Mouse (Mus musculus) lung, postnatal 25 days (tissue): Measurements from ENCODE around the gene Zfp385b.

Experiments
- DNase-seq: peaks from one replicate; pipeline ENCODE4 v3.0.0; 2022; ENCODE audit warnings: low spot score

The Zfp385b gene

DNA sequence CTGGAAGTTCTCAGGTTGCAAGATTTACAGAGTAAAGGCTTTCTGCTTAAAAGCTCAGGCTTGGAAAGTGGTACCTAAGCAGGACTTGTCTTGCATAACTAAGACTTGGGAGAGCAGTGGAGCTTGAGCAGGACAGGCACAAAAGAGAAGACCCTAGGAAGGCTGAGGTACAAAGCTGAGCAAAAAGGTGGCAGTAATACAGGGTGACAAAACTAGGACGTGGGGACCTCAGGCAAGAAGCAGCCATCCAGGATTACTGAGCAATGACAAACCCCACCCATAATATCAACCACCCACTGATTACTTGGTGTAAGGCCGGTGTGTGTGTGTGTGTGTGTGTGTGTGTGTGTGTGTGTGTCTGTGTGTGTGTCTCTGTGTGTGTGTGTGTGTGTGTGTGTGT is 114.0 kb downstream of the Zfp385b start:
- DNase-seq, result no peak

DNA sequence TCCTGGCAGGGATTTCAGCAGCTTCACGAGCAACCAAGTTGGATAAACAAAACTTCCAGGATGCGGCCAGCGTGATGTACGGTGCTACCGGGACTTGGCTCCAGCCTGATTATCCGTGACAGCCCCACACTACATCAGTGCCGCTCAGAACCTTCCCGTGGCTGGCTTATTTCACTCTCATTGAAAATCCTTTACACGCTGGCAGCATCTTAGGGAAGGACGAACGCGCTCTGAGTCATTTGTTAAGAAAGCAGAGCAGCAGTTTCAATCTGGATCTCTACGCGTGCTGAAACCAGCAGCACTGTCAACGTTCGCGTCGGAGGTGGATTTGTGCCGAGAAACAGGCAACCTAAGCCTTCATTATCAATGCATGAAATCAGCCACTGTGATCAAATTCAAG is 116.4 kb downstream of the Zfp385b start:
- no peak for DNase-seq

DNA sequence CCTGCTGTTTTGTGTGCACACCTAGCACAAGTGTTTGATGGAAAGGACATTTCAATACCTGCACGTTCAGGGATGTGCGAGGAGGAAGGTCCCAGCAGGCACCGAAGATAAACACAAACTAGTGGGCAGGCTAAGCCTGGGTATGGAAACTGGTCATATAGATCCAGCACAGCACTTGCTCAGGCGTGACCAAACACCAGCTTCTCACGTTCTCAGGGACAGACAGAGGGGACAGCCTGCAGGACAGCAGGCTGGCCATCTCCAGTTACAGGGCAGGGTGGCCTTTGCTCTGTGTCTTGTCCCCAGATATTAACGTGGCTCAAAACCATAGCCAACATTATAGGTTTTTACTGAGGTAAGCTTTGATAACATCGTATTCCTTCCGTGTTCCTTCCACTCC is 128.3 kb downstream of the Zfp385b start:
- DNase-seq, result no peak

DNA sequence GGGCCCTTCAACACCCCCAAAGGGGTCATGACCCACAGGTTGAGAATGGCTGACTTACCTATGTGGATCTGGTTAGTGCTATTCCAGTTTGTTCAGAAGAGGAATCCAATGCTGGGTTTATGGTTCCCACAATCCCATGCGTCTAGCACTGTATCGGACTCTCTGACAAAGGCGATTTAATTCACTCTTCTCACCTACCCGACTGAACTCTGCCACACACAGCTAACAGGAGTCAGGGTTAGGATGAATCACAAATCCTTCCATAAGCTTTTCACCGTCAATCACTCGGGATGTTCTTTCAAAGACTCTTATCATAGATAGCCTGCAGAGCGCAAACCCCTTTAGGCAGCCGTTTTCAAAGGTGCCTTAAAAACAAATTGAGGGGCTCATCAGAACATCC is 129.1 kb downstream of the Zfp385b start:
- DNase-seq, result no peak

DNA sequence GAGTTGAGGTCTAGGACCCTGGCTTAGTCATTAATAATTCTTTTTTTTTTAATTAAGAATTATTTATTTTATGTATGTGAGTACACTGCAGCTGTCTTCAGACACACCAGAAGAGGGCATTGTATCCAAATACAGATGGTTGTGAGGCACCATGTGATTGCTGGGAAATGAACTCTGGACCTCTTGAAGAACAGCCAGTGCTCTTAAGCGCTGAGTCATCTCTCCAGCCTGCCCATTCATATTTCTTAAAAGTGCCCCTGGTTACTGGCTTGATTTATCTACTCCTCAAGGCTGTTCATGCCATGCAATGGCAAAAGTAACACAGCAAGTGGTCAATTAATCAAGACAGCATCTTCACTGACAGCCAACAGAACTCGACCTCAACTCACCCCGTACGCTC is 130.8 kb downstream of the Zfp385b start:
- DNase-seq, result no peak

DNA sequence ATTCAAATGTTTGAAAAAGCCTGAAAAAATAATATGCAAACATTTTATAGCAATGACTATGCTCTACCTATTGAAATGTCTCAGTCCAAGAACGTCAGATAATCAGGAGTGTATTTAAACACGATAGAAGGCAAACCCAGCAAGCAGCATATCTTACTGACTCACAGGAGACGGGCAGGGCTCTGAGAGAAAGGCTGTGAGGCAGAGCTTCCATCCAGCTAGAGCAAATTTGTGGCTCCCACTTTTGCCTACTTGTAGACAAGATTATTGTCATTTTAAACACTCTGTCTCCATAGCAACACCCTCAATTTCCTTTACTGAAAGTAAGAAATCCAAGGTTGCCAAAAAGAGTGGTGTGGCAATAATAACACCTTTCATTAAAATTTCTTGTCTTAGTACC is 135.4 kb downstream of the Zfp385b start:
- DNase-seq, result no peak

DNA sequence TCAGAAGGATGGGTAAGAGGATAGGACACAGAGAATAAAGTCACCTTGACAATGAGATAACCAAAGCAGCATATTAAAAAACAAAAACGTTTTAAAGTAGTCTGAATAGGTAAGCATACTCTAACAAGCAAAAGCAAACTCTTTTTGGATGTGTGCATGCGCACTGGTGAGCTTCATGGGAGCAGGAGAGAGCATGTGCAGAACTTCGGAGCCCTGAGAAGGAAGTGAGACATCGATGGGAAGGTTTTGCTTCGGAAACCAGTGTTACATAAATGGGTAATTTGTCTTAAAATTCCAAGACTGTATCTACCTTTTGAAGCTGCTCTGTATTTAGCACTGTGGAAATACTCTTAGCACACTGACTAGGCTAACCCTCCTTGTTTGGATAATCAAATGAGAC is 137.2 kb downstream of the Zfp385b start:
- no peak for DNase-seq

DNA sequence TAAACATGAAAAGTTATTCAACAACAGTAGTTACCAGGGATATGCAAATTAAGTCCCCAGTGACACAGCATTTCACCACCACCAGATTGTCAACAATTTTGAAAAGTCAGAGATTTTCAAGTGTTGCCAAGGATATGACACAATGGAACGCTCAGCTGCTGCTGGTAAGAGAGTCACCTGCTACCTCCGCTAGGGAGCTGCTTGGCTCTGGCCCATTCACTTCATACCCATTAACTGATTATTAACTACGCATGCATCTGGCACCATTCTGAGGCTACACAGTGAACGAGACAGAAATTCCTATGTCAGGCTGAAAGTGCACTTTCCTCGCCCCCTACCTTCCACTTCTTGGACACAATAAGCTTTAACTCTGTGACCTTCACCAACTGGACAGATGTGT is 137.7 kb downstream of the Zfp385b start:
- DNase-seq, result peak; percentile 8

DNA sequence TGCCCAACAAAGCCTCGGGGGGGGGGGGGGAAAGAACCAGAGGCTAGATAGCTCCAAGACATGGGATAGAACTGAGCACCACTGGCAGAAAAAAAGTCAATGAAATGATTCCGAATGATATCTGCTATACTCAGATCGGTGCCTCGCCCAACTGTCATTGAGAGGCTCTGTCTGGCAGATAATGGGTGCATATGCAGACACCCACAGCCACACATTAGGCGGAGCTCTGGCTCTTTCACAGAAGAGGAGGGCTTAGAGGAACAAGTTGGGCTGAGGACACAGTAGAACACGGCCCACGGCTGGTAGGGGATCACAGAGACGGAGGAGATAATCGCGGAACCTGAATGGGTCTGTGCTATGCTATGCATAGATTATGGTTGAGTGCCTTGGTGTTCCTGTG is 145.7 kb downstream of the Zfp385b start:
- DNase-seq, result no peak

DNA sequence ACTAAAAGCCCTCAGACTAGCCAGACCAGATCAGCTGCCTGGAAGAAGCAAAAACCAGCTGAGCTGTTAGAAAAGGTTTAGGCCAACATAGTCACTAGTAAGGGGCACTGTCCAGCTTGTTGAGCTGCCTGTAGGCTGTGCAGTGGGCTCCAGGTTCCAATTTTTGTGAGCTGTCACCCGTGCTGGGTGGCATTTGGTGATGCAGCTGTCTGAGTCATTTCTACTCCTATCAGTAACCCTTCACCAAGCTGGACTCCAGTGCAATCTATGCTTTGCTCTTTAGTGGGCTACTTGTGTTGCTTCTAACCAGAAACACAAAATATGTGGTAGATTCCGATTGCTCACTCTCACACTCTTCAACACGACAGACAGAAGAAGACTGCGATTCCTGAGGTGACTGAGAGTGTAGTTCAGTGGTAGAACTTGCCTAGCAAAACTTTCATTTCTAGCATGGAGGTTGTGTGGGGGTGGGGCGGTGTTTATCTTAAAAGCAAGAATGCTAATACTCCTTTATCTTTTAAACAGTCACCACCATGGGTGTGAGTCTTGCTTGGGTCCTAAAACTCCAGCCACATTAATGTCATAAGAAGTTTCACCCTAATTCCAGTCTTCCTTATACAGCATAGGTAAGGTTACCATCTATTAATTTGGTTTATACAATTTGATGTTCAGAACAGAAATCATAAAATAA is 147.1 kb downstream of the Zfp385b start:
- DNase-seq, result no peak

DNA sequence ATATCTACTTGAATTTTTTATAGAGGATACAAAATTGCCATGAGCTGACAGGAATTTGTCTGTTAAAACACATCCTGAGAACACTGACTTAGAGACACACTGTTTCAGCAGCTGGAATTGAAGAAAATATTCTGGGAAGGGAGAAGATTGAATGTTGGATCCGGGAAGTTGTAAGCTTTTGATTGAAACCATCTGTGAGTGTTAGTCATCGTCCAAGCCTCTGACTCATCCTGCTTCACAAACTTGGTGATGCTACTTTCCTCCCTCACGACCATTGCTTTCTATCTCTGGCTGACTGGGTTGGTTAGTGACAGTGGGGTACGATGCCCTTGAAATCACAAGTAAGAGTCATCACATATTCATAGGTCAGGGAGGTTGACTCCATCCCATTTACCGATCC is 157.3 kb downstream of the Zfp385b start:
- peak; percentile 1 for DNase-seq

DNA sequence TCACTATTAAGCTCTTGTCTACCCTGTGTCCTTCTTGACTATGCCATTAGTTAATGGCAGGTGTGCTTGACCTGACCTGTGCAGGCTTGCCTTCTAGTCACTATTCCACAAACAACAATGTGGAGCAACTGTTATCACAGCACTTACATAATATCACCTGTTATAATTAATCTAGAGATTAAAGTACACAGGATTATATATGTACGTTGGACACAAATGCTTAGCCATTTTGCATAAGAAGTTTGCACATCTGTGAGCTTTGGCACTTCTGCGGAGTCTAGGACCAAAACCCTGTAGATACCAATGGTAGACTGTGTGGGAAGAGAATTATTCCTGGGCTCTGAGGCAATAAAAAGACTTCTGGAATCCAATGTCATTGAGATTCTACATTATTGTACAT is 165.8 kb downstream of the Zfp385b start:
- DNase-seq, result no peak

DNA sequence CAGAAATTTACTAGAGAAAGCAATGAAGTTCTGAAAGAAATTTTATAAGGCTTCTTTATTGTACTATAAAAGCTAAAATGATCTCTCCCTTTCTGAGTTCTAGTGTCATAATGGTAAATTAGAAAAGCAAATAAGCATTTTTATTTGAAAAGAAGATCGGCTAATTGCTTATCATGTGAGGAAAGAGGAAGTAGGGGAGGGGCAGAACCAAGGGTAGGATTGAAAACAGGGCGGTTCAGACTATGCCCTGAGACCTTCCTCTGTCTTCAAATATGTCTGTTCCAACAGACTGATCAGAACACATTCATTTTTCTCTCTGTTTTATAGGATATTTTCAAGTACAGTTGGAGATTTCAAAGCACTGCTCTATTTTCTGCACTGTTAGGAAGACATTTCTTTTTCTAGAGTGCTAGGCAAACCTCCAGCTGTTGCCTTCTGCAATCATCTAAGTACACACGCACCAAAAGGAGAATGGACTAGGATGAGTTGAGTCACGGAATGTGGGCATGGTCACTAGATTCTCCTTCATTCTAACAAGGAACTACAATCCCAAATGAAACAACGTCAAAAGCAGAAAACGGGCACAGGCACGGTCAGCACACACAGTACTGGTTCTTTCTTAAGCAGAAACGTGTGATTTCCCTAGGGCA is 177.8 kb downstream of the Zfp385b start:
- DNase-seq, result no peak

DNA sequence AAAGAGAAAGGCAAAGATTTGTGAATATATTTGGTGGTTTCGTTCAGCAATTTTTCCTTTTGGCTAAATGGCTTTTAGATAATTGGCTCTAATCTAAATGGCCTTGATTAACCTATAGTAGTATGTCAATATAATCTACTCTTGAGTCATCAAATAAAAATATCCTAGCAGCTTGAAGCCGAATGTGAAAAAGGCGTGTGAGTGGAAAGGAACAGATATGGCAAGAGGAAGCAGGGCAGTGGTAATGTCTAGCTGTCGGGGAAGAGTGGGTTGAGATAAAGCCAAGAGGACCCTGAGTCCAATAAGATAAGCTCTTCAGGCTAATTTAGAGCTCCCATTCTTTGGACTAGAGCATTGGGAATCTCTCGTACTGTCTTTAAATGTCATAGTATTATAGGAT is 179.4 kb downstream of the Zfp385b start:
- no peak for DNase-seq

DNA sequence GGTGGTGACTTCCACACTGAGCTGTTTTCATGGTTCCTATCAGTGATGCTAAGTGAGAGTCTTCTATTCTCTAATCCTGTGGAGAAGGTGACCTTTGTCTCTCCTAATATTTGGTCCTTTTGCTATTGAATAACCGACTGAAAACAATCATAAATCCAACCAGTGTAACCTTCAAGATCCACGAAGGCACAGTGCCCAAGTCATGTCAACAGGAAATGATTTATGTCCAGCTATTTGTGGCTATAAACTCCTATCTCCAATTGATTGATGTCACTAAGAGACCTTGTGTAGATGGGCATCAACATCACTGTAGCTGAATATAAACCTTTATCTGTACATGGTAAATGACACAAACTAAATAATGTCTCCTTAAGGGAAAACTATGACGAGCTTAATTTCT is 187.8 kb downstream of the Zfp385b start:
- no peak for DNase-seq

DNA sequence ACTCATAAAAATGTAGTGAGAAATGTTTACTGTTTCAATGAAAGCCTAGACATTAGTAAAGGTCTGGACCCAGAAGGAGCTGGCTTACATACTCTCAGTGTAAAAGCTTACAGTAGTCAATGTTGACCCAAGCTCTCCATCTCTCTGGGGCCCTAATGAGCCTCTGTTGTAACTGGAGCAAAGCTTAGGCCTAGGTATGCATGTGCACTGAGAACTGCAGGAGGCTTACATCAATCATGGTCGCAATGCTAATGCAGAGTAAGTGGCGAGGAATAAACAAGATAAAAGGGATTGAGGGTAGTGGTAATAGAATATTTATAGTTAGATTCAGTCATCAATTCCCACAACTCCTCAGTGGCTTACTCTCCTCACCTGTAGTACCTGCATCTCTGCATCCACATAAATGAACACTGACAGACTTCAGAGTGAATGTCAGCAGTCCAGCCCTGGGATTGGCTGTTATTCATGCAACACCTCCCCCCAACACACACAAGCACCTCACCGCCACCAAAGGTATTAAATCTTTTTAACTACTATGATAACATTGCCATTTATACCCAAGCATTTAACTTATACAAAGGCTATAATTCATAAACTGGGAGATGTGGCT is 191.7 kb downstream of the Zfp385b start:
- no peak for DNase-seq

DNA sequence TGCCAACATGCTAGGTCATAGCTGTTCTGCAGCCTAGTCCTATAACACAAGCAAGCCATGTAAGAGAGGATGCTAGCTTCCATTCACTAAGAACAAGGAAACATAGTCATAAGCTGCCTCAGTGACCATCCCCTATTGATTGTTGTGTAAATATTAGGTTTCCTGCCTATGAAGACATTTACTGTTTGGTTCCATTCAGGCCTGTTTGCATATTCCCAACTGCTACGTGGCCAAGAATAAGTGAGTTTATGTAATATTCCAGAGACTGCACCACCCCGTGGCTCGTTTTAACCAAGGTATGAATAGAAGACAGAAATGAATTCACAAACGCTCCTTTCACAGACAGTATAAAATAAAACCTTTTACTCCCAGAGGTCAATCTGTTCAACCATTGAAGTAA is 200.8 kb downstream of the Zfp385b start:
- DNase-seq, result no peak

DNA sequence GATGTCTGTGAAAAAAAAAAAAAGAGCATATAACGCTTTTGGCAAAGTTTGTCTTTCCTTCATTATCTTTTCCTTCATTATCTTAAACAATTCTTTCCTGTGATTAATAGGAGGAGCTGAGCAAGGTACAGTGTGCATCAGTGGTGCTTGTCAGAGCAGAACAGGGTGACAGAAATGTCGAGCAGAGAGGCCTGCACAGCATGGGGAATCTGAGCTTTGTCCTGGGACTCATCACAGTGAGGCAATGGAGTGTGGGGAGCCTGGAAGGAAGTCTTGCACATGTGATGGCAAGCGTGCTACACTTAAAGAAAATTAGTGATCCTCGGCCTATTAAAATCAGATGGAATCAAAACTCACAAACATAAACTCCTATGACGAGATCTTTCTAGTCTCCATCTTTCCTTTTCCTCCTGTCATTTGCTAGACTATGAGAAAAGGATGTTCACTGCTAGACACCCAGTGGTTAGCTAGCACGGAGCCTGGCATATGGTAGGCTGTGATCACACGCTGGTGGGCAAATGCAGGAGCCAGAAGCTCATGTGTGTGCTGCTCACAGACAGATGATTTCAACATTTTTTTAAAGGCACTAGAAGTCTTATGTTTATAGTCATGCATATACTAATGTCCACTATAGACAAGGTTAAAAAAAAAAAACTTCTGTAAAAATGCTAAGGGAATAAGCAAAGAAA is 209.0 kb downstream of the Zfp385b start:
- DNase-seq, result no peak

DNA sequence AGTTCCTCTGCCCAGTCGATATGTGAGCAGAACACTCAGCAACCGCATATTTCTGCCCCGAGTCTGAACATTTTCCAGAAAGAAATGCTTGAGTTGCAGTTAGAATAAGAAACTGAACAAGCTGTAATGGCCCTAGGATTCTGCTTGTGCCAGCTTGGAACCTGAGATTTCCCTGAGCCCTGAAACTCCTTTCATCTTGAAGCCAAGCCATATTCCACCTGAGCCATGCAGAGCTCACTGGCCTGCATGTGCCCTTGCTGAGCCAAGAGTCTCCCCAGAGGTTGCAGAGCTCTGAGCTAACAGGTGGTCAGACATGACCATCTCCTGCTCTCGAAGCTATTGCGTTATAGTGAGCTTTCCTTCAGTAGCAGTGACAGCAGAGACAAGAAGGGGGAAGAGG is 210.0 kb downstream of the Zfp385b start:
- DNase-seq, result no peak

DNA sequence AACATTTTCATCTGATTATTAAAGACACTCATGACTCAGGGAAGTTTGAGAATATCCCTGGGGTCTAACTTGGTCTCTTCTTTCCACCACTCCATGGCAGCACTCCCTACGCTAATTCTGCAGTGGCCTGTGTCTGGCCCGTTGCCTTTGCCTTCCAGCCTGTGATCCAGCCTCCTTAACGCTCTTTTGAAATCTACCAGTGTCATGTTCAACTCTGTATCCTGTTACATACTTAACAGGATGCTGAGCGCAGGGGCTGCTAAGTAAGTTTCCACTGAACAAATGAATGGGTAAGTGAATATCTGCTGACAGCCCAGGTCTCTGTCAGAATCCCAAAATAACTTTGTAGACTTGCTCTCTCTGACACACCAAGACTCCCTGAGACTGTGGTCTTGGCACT is 210.8 kb downstream of the Zfp385b start:
- DNase-seq, result no peak

DNA sequence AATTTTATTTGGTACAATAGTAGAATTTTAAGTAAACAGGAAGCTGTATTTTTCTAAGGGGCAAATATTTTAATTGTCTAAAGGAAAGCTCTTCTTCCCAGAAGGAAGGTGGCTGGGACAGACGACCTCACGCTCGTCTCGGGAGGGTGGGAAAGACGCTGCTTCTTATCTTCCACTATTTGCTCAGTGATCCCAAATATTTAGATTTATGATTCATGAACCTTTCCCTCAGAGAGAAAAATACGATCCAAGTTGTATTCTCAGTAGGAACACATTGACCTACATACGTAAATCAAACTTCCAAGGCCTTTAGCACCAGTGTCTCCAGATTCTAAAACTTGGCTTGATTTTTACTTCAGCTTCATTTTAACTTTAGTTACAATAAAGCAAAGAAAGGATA is 226.0 kb downstream of the Zfp385b start:
- DNase-seq, result no peak

DNA sequence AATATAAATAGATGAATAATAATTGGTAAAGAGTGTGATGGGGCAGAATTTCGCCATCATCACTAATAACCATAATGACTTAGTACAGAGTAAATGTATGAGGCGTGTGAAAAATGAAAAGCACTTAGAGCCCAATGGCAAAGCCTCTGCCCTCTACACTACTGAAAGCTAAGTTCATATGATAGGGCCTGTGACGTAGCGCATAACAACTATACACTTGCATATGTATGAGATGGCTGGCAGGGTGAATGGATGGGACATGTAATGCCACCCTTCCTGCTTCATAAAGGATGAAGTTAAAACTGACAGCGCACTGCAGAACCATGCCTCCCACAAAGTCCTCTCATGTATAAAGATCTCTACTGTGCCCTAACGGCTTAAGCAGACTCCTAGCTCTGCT is 226.9 kb downstream of the Zfp385b start:
- DNase-seq, result no peak

DNA sequence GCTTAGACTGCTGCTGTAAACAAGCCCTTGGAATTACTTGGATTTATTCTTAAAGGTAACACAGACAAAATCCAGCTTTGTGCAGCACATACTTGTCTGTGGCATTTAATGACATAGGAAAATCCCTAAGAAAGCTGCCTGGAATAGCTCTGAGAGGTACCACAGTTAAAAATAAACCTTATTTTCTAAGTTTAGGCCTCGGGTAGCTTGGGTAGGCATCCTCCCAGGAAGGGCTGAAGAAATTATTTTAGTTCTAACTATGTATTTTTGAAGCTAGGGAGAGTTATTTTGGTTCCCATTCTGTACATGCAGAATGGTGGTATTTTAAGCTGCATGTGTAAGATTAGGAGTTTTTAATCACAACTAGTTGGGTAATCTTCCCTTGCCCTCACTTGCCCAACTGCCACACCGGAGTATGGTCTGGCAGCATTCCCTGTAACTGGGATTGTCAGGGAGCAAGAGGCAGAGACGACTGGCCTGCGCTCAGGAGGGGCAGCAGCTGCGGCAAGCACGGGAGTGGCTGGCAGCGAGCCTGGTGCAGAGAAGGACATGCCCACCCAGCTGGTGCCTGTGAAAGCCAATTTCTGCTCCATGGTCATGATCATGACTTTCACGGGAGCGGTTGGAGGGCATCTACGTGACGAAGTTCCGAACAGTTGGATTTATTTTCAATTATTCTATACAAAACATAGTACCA is 230.1 kb downstream of the Zfp385b start:
- DNase-seq, result no peak
